Mouse (Mus musculus) G1E (cell line): ENCODE measurements at regions not wholly inside any gene's neighbourhood (a gene's known extent, or its start where the extent isn't known, plus 50 kb on each side); places are given as distances from the start of the nearest gene placed in this dataset.

Experiments
- ATAC-seq: 2 replicates; pipeline ENCODE4 v1.8.0; 2016; ENCODE audit warnings: mild to moderate bottlenecking; ENCODE audit not compliant: insufficient number of reproducible peaks, poor library complexity, low FRiP score, severe bottlenecking; ENCODE audit errors: extremely low read depth
- DNase-seq: peaks from one replicate; pipeline ENCODE4 v3.0.0; 2012; ENCODE audit warnings: low spot score
- H3K27me3 ChIP-seq: 2 replicates; pipeline ENCODE4 v1.6.1; 2012; ENCODE audit warnings: mild to moderate bottlenecking, low read length, inconsistent platforms; ENCODE audit not compliant: insufficient read depth
- H3K36me3 ChIP-seq: replicated peaks from 2 replicates; pipeline ENCODE3; 2012; ENCODE audit warnings: mild to moderate bottlenecking, inconsistent platforms
- H3K4me1 ChIP-seq: 2 replicates; pipeline ENCODE4 v1.6.1; 2012; ENCODE audit warnings: low read depth, low read length, inconsistent platforms, mixed read lengths; ENCODE audit not compliant: insufficient read depth
- H3K4me3 ChIP-seq: 2 replicates; pipeline ENCODE4 v1.5.1; 2012; ENCODE audit warnings: low read depth, mild to moderate bottlenecking, inconsistent platforms, low read length, moderate library complexity, mixed read lengths
- H3K9me3 ChIP-seq: replicated peaks from 2 replicates; pipeline ENCODE4 v1.6.1; 2012; ENCODE audit warnings: inconsistent platforms
- CTCF ChIP-seq: IDR thresholded peaks from 2 replicates; pipeline ENCODE4 v1.5.1; 2012; ENCODE audit warnings: low read depth, low read length, inconsistent platforms, mixed read lengths
- GATA1 ChIP-seq: IDR thresholded peaks from 2 replicates; pipeline ENCODE4 v1.6.1; 2012; ENCODE audit warnings: borderline replicate concordance, low read length, inconsistent platforms, mixed read lengths
- GATA2 ChIP-seq: IDR thresholded peaks from 2 replicates; pipeline ENCODE4 v1.6.1; 2012; ENCODE audit warnings: low read depth, low read length, inconsistent platforms, borderline replicate concordance
- POLR2AphosphoS5 ChIP-seq: IDR thresholded peaks from 2 replicates; pipeline ENCODE4 v1.6.1; 2012; ENCODE audit warnings: low read depth, low read length, inconsistent platforms; ENCODE audit not compliant: insufficient replicate concordance
- TAL1 ChIP-seq: conservative IDR thresholded peaks from 2 replicates; pipeline ENCODE4 v1.6.1; 2012; ENCODE audit warnings: low read depth, low read length, inconsistent platforms, mixed read lengths

DNA sequence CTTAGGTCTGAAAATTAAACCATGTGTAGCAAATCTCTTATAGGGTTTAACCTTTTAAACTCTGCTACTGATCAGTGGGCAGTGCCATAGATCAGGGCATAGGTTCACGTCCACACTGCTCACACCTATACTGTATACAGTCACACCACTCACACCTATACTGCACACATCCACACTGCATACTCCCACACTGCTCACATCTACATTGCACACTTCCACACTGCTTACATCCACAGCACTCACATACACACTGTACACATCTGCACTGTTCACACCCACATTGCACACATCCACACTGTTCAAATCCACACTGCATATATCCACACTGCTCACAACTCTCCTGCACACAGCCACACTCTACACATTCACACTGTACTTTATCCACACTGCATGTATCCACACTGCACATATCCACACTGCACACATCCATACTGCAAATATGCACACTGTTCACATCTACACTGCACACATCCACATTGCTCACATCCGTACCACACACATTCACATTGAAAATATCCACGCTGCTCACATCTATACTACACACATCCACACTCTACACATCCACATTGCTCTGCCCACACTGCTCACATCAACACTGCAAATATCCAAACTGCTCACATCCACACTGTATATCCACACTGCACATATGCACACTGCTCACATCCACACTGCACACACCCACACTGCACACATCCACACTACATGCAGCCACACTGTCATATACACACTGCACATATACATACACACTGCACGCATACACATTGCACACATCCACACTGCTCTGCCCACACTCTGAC, 209.7 kb upstream of the Arpp21 start:
- no peaks in the 10 kb centered on the region for H3K4me1 ChIP-seq
- no peak for DNase-seq
- no peaks in the 10 kb centered on the region for H3K27me3 ChIP-seq
- H3K4me3 ChIP-seq, result 0 out of 2 replicates have a peak overlapping the region, but pooled peaks have one; percentile 19
- TF ChIP-seq GATA1, result no peak
- TF ChIP-seq GATA2, result no peak
- no peak for TF ChIP-seq TAL1
- no peak for TF ChIP-seq POLR2AphosphoS5
- peaks cover 17% of the 10 kb centered on the region for H3K9me3 ChIP-seq
- ATAC-seq, result no peak
- no peaks in the 10 kb centered on the region for H3K36me3 ChIP-seq

DNA sequence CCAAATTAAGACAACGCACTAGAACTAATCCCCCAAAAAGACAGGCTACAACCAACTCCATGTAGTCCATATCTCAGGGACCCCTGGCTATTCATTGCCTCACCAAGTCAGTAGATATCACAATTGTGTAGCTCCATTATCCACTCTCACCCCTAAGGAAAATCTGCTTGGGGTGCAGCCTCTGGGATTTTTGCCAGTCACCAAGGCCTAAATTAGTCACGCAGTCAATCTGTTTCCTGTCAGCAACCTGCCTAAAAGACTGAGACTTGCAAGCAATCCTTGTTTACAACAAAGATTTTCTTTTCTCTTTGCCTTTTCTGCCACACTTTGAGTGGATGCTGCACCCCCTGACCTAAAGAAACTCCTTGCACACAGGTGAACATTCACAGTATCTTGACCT, 208.5 kb upstream of the Arpp21 start:
- Histone ChIP-seq H3K4me1 (no peaks in the 10 kb centered on the region), H3K36me3 (no peaks in the 10 kb centered on the region), H3K9me3 (peaks cover 17% of the 10 kb centered on the region), H3K4me3 (no peak overlapping the region), H3K27me3 (no peaks in the 10 kb centered on the region)
- TF ChIP-seq TAL1, result no peak
- TF ChIP-seq CTCF, result no peak
- no peak for TF ChIP-seq GATA2
- no peak for TF ChIP-seq POLR2AphosphoS5
- no peak for TF ChIP-seq GATA1
- no peak for ATAC-seq
- DNase-seq, result no peak

DNA sequence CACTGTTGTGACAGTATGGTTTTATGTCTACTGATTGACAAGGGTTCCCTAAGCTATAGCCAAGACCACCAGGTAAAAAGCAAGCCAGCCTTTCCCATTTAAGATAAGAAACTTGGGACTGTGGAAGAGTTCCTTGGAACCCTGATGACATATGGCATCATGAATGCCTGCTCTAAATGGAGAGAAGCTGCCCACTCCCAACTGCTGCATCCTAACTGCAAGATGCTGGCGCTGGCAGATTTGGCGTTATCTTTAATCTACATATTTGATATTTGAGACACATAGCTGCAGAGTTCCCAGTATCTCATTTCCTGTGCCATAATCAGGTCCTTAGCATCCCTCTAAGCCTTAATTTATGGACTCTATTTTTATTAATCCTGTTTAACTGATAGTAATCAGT, 200.4 kb upstream of the Arpp21 start:
- DNase-seq, result no peak
- H3K9me3 ChIP-seq, result peaks cover 2% of the 10 kb centered on the region; the same call in 1 of the 2 replicates
- no peaks in the 10 kb centered on the region for H3K36me3 ChIP-seq
- TF ChIP-seq GATA2 (no peak), TAL1 (no peak), POLR2AphosphoS5 (no peak), GATA1 (no peak), CTCF (no peak)
- no peaks in the 10 kb centered on the region for H3K27me3 ChIP-seq
- no peaks in the 10 kb centered on the region for H3K4me1 ChIP-seq
- no peak overlapping the region for H3K4me3 ChIP-seq
- no peak for ATAC-seq

DNA sequence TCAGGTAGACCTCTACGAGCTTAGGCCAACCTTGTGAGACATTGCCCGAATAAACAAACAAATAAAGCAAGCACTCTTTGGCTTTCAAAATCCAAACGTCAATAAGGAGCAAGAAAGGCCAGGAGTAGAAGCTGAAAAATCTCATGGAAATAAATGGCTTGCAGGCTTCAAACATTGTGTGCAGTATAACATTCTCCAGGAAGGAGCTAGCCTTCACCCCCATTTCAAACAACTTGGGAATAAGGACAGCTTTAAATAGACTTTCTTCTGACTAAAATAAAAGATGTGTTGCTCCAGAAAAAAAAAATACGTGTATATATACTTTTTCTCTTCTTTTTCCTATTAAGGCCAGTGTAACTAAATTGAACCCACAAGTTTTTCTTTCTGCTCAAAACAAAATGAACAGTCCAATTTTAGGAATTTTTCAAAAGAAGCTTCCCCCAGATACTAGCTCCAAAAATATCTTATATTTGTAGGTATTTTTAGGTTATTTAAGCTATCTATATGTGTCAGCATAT, 196.2 kb upstream of the Arpp21 start:
- Histone ChIP-seq H3K9me3 (peaks cover 10% of the 10 kb centered on the region), H3K36me3 (no peaks in the 10 kb centered on the region), H3K4me3 (no peak overlapping the region), H3K27me3 (no peaks in the 10 kb centered on the region), H3K4me1 (no peaks in the 10 kb centered on the region)
- ATAC-seq (no peak), DNase-seq (no peak)
- TF ChIP-seq POLR2AphosphoS5 (no peak), GATA1 (no peak), TAL1 (no peak), GATA2 (no peak), CTCF (no peak)

DNA sequence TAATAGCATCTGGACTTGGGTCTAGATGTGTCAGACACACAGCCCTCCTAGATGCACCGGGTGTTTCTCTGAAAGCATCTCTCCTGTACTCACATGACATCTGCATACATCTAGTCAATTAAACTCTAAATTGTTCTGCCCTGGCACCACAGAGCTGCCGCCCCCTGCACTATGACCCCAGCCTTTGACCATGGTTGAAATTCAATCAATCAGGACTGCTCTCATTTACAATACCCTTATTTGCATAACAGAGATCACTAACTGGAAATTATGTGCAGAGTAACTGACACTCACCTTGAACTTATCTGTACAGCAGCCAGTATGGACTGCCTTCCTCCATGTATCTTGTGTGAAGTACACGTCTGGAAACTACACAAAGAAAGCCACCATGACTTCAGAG, 193.5 kb upstream of the Arpp21 start:
- DNase-seq (no peak), ATAC-seq (no peak)
- TF ChIP-seq GATA2 (no peak), CTCF (no peak), POLR2AphosphoS5 (no peak)
- Histone ChIP-seq H3K36me3 (no peaks in the 10 kb centered on the region), H3K27me3 (no peaks in the 10 kb centered on the region), H3K4me3 (no peak overlapping the region), H3K9me3 (peaks cover 8% of the 10 kb centered on the region), H3K4me1 (no peaks in the 10 kb centered on the region)

DNA sequence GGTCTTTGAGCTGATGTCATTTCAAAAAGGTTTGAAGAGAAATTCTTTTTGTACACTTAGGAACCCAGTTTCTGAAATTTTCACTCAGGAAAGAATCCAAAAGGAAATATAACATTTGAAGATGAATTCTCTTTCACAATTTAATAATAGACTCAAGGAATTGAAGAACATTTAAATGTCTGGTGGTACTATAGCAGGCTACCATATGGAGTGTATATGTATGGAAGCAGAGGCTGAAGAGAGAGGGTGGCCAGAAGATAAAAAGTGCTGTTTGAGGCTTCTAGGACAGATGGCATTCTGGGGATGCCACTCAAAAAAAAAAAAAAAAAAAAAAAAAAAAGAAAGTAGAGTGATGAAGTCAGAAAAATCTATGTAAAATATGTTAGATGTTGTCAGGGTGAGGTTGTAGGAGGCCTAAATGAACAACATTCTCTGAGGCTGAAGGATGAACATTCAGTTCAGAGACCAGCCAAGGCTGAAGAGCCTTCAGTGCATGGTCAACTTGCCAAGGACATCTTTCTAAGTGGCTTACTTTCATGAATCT, 170.1 kb upstream of the Arpp21 start:
- no peak overlapping the region for H3K4me3 ChIP-seq
- 0 out of 2 replicates have a peak, but pooled peaks cover 2% of the 10 kb centered on the region for H3K9me3 ChIP-seq
- DNase-seq, result no peak
- no peaks in the 10 kb centered on the region for H3K36me3 ChIP-seq
- H3K4me1 ChIP-seq, result no peaks in the 10 kb centered on the region
- no peak for ATAC-seq
- no peak for TF ChIP-seq GATA1
- no peak for TF ChIP-seq CTCF
- no peaks in the 10 kb centered on the region for H3K27me3 ChIP-seq
